Mouse (Mus musculus): ENCODE data around the gene Snap25.

- TF ChIP-seq CTCF (IDR thresholded peaks at IDR 0.05; ENCODE audit: low read depth) (no peak), EP300 (IDR thresholded peaks at IDR 0.05; ENCODE audit: low read depth) (no peak)
Measured at GRCm38 (mm10) chr2:136801102-136801501, 87.8 kb downstream of the Snap25 start.

Measured in heart, postnatal 0 days (tissue).